Mouse (Mus musculus): ENCODE results near the gene Lck. TPM values are rescaled to one million over a fixed set of nuclear protein-coding genes. Genes with fewer than 3 reads are reported as not detected.

Lck gene
- polyA plus RNA-seq, 1 experiment, result 1.5 TPM

GRCm38 (mm10) chr4:129514300-129514898, 59.0 kb downstream of the Lck start:
- Histone ChIP-seq H3K36me3 (ENCODE audit: control insufficient read depth, insufficient read depth) (peaks cover 19% of the 10 kb centered on the region), H3K79me2 (ENCODE audit: control insufficient read depth, insufficient read depth) (peaks cover 20% of the 10 kb centered on the region), H3ac (ENCODE audit: control insufficient read depth, insufficient read length, low read depth) (peak overlapping the region; percentile 95), H3K4me3 (ENCODE audit: insufficient read depth, poor library complexity, severe bottlenecking) (peak overlapping the region; percentile 78), H3K79me3 (ENCODE audit: low read depth) (peaks cover 3% of the 10 kb centered on the region), H3K27me3 (ENCODE audit: control insufficient read depth, insufficient read depth, insufficient read length) (no peaks in the 10 kb centered on the region)
- TF ChIP-seq CTCF (IDR thresholded peaks at IDR 0.05; ENCODE audit: control insufficient read depth, insufficient read depth, insufficient read length) (peak; percentile 94), FOSL1 (IDR thresholded peaks at IDR 0.05; ENCODE audit: insufficient read depth, low read length, poor library complexity, severe bottlenecking) (no peak)

- no peak for TF ChIP-seq MAX (IDR thresholded peaks at IDR 0.05)
- TF ChIP-seq USF1 (IDR thresholded peaks at IDR 0.05; ENCODE audit: low read depth), result no peak
- no peak for TF ChIP-seq MYOG (IDR thresholded peaks at IDR 0.05; ENCODE audit: control insufficient read depth, extremely low read depth, insufficient read length)
- no peak for TF ChIP-seq CTCF (IDR thresholded peaks at IDR 0.05; ENCODE audit: control insufficient read depth, insufficient read depth, insufficient read length)
- peak overlapping the region; percentile 95 for H3ac ChIP-seq (ENCODE audit: control insufficient read depth, insufficient read length, low read depth)
- peaks cover 20% of the 10 kb centered on the region for H3K79me2 ChIP-seq (ENCODE audit: control insufficient read depth, insufficient read depth)
- H3K4me3 ChIP-seq (ENCODE audit: insufficient read depth, poor library complexity, severe bottlenecking), result peak overlapping the region; percentile 78
- H3K36me3 ChIP-seq (ENCODE audit: control insufficient read depth, insufficient read depth), result peaks cover 17% of the 10 kb centered on the region
- H3K79me3 ChIP-seq (ENCODE audit: low read depth), result peaks cover 3% of the 10 kb centered on the region
- H3K27me3 ChIP-seq (ENCODE audit: control insufficient read depth, insufficient read depth, insufficient read length), result no peaks in the 10 kb centered on the region
These were observed 59.5 kb downstream of the Lck start for GRCm38 (mm10) chr4:129513891-129514290.

- Histone ChIP-seq H3K27me3 (ENCODE audit: control insufficient read depth, insufficient read depth, insufficient read length) (no peaks in the 10 kb centered on the region), H3K79me2 (ENCODE audit: control insufficient read depth, insufficient read depth) (peaks cover 20% of the 10 kb centered on the region), H3ac (ENCODE audit: control insufficient read depth, insufficient read length, low read depth) (peak within 1 kb of the TSS; percentile 95), H3K36me3 (ENCODE audit: control insufficient read depth, insufficient read depth) (peaks cover 11% of the 10 kb centered on the region), H3K79me3 (ENCODE audit: low read depth) (peaks cover 3% of the 10 kb centered on the region), H3K4me3 (ENCODE audit: insufficient read depth, poor library complexity, severe bottlenecking) (peak within 1 kb of the TSS; percentile 78)
- TF ChIP-seq MAX (IDR thresholded peaks at IDR 0.05) (no peak), MYOG (IDR thresholded peaks at IDR 0.05; ENCODE audit: control insufficient read depth, extremely low read depth, insufficient read length) (no peak), MYOD1 (IDR thresholded peaks at IDR 0.05; ENCODE audit: control insufficient read depth, insufficient read length, low read depth) (no peak), FOSL1 (IDR thresholded peaks at IDR 0.05; ENCODE audit: insufficient read depth, low read length, poor library complexity, severe bottlenecking) (no peak), USF1 (IDR thresholded peaks at IDR 0.05; ENCODE audit: low read depth) (no peak), CEBPB (IDR thresholded peaks at IDR 0.05; ENCODE audit: low read depth) (no peak), CTCF (IDR thresholded peaks at IDR 0.05; ENCODE audit: control insufficient read depth, insufficient read depth, insufficient read length) (no peak)
These were observed 60.2 kb downstream of the Lck start, which contains the start of gene Marcksl1 for GRCm38 (mm10) chr4:129513086-129513767. TSS of gene Marcksl1 (plus strand) at chr4:129513581.

- Histone ChIP-seq H3K79me3 (ENCODE audit: low read depth) (peaks cover 3% of the 10 kb centered on the region), H3K36me3 (ENCODE audit: control insufficient read depth, insufficient read depth) (peaks cover under 1% of the 10 kb centered on the region), H3K79me2 (ENCODE audit: control insufficient read depth, insufficient read depth) (peaks cover 20% of the 10 kb centered on the region), H3K27me3 (ENCODE audit: control insufficient read depth, insufficient read depth, insufficient read length) (no peaks in the 10 kb centered on the region), H3ac (ENCODE audit: control insufficient read depth, insufficient read length, low read depth) (no peak overlapping the region), H3K4me3 (ENCODE audit: insufficient read depth, poor library complexity, severe bottlenecking) (no peak overlapping the region)
- no peak for TF ChIP-seq USF1 (IDR thresholded peaks at IDR 0.05; ENCODE audit: low read depth)
- TF ChIP-seq MAX (IDR thresholded peaks at IDR 0.05), result no peak
- no peak for TF ChIP-seq FOSL1 (IDR thresholded peaks at IDR 0.05; ENCODE audit: insufficient read depth, low read length, poor library complexity, severe bottlenecking)
- no peak for TF ChIP-seq MYOG (IDR thresholded peaks at IDR 0.05; ENCODE audit: control insufficient read depth, extremely low read depth, insufficient read length)
- no peak for TF ChIP-seq CTCF (IDR thresholded peaks at IDR 0.05; ENCODE audit: control insufficient read depth, insufficient read depth, insufficient read length)
- no peak for TF ChIP-seq CEBPB (IDR thresholded peaks at IDR 0.05; ENCODE audit: low read depth)
- no peak for TF ChIP-seq MYOD1 (IDR thresholded peaks at IDR 0.05; ENCODE audit: control insufficient read depth, insufficient read length, low read depth)
These were observed 61.9 kb downstream of the Lck start for GRCm38 (mm10) chr4:129511413-129512096.

GRCm38 (mm10) chr4:129510723-129511412, 62.6 kb downstream of the Lck start:
- Histone ChIP-seq H3K4me3 (ENCODE audit: insufficient read depth, poor library complexity, severe bottlenecking) (no peak overlapping the region), H3K79me3 (ENCODE audit: low read depth) (peaks cover 3% of the 10 kb centered on the region), H3ac (ENCODE audit: control insufficient read depth, insufficient read length, low read depth) (no peak overlapping the region), H3K27me3 (ENCODE audit: control insufficient read depth, insufficient read depth, insufficient read length) (no peaks in the 10 kb centered on the region), H3K36me3 (ENCODE audit: control insufficient read depth, insufficient read depth) (no peaks in the 10 kb centered on the region), H3K79me2 (ENCODE audit: control insufficient read depth, insufficient read depth) (peaks cover 20% of the 10 kb centered on the region)
- no peak for TF ChIP-seq USF1 (IDR thresholded peaks at IDR 0.05; ENCODE audit: low read depth)
- TF ChIP-seq FOSL1 (IDR thresholded peaks at IDR 0.05; ENCODE audit: insufficient read depth, low read length, poor library complexity, severe bottlenecking), result no peak
- no peak for TF ChIP-seq MAX (IDR thresholded peaks at IDR 0.05)
- TF ChIP-seq MYOD1 (IDR thresholded peaks at IDR 0.05; ENCODE audit: control insufficient read depth, insufficient read length, low read depth), result no peak
- no peak for TF ChIP-seq CTCF (IDR thresholded peaks at IDR 0.05; ENCODE audit: control insufficient read depth, insufficient read depth, insufficient read length)
- no peak for TF ChIP-seq CEBPB (IDR thresholded peaks at IDR 0.05; ENCODE audit: low read depth)
- TF ChIP-seq MYOG (IDR thresholded peaks at IDR 0.05; ENCODE audit: control insufficient read depth, extremely low read depth, insufficient read length), result no peak
